Comparison of ENCODE assay signal across 23 mouse cellular contexts in the genomic region with DNA sequence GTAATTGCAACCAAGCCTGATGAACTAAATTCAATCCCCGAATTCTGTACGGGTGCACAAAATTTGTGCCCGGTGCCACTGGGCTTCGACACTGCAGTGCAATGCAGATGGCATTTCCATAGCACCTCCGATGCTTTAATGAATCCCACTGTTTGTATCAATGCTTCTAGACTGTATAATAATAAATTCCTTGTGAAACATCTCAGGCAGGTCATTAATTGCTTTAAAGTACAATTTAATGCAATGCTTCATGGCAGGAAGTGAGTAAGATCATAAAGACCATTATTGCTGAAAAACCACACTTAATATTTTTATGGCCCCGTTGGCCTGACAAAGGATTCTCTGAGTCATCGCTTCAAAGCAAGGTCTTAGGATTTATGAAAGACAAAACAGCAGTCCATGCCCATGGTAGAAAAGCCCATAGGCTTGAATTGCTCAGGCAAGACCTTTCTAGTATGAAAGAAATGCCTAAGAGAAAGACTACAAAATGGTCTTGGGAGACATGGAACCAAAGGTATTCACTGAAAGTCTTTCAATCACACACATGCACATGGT. TPM values are rescaled to one million over a fixed set of nuclear protein-coding genes. Genes with fewer than 3 reads are reported as not detected.
"Had no signal": no experiment of that assay in that cellular context is flagged by ENCODE, and none has a peak within 500 bp of the region (broad histone marks: within the 10 kb centered on the region; RNA-seq: fewer than 3 reads in every experiment).

No protein-coding gene starts in this region.

- H3K36me3 ChIP-seq: kidney, embryonic 15.5 days; liver, embryonic 13.5 days had no signal

- H3K4me1 ChIP-seq: liver, embryonic 13.5 days had no signal

- DNase-seq: kidney, adult 2 months; kidney, postnatal 14 days; kidney, postnatal 4 days; layer of hippocampus, adult 9-11 months; layer of hippocampus, postnatal 36 days; liver, embryonic 13.5 days; lung, adult 2 months; lung, postnatal 14 days; lung, postnatal 4 days; midbrain, embryonic 14.5 days; right cerebral cortex, adult 18-20 months; right cerebral cortex, postnatal 14 days; right cerebral cortex, postnatal 4 days; thymus, adult 2 months; thymus, postnatal 14 days; thymus, postnatal 4 days had no signal

- H3K9ac ChIP-seq: kidney, embryonic 15.5 days; liver, embryonic 13.5 days had no signal

- H3K27me3 ChIP-seq: kidney, embryonic 15.5 days; liver, embryonic 13.5 days had no signal

- H3K4me3 ChIP-seq: kidney, embryonic 15.5 days; left cerebral cortex, adult 2 months; liver, embryonic 13.5 days had no signal

- H3K9me3 ChIP-seq: kidney, embryonic 15.5 days; liver, embryonic 13.5 days had no signal

- H3K4me2 ChIP-seq: kidney, embryonic 15.5 days; liver, embryonic 13.5 days; midbrain, embryonic 11.5 days had no signal

- H3K27ac ChIP-seq: kidney, embryonic 15.5 days; left cerebral cortex, adult 2 months; liver, embryonic 13.5 days; stomach, postnatal 0 days had no signal

RNA-seq across cellular contexts. Expression of a gene that starts 53.8 kb away (rescaled TPM):
- total RNA-seq: left cerebral cortex, adult 2 months; megakaryocyte progenitor cell, adult 5-6 weeks; megakaryocyte-erythroid progenitor cell, adult 5-6 weeks had no signal
- polyA plus RNA-seq: liver, embryonic 13.5 days; liver, embryonic 16.5 days had no signal
